Mouse (Mus musculus) urinary bladder, postnatal 36 days (tissue): ENCODE data around the gene Foxk1.

Source experiments
- DNase-seq, 2 experiments: peaks; one replicate each; pipeline ENCODE4 v3.0.0; 2022; ENCODE audit warnings: low spot score in 2 of 2, mixed read lengths in 1 of 2

Gene Foxk1

DNA sequence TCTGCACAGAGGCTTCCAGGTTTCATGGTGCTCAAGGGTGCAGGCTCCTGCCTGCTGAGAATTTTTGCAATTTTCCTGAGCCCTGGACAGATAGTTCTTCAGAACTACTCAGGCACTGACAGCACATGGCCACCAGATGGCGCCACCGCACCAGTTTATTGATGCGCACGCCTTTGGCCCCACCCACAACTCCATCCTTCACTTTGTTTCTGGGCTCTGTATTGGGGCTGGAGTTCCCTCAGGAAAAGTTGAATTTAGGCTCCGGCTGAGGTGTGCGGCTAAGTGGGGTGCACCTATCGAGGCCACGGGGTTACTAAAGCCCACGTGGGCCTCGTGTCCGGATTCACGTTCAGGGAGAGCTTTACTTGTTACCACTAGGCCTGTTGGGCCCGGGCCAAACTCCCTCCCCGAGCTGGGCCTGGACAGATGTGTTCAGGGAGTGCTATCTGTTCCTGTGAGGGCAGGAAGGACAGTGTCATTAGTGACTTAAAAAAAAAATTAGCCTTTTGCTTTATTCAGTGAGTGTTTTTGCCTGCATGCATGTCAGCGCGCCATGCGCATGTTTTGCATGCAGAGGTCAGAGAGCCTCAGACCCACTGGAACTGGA, 77.6 kb downstream of the Foxk1 start:
- peak; percentile 61 to 76 for DNase-seq

DNA sequence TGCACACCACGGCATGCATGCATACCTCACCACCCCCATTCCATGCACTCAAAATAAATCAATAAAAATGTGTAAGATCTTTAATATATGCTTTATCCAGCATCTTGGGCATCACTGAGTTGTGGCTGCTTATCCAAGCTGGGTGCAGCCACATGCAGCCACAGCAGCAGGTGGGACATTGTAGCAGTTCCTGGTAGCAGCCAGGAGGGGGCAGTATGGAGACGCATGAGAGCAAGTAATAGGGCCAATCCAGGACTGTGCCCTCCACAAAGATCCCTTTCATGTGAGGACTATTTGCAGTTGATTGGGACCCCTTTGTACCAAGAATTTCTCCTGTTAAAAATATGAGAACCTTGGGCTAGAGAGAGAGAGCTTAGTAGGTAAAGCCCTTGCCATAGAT, 81.2 kb downstream of the Foxk1 start:
- no peak for DNase-seq

DNA sequence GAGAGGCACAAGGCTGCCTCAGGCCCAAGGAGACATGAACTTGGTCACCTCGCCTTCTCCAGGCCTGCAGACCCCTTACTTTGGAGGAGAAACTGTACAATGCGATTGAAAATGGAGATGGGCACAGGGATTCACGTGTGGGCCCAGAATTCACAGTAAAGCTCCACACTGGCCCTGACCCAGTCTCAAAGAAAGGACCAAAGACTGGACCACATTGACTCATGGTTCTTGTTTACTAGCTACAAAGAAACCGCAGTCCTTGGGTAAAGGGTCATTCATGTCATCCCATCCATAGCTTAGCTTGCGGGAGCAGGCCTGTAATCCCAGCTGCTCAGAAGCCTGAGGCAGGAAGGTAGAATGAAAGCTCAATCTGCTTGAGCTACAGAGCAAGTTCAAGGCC, 82.3 kb downstream of the Foxk1 start:
- no peak for DNase-seq

DNA sequence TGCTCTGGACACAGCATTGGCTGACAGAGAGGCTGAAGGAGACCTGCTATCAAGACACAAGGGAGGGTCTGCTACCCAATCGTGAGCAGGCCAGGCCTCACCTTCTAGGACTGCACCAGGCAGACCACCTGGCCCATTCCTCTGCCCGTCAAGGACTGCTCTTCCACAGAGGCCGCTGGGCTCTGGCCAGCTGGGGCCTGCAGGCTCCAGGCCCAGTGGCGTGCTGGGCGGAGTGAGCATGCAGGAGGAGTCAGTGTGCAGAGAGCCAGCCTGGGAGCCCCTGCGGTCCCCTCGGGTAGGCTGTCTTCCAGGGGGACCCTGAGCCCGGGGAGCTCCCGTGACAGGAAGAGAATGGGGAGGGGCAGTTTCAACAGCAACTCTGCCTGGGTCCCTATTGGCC, 85.4 kb downstream of the Foxk1 start:
- no peak for DNase-seq

DNA sequence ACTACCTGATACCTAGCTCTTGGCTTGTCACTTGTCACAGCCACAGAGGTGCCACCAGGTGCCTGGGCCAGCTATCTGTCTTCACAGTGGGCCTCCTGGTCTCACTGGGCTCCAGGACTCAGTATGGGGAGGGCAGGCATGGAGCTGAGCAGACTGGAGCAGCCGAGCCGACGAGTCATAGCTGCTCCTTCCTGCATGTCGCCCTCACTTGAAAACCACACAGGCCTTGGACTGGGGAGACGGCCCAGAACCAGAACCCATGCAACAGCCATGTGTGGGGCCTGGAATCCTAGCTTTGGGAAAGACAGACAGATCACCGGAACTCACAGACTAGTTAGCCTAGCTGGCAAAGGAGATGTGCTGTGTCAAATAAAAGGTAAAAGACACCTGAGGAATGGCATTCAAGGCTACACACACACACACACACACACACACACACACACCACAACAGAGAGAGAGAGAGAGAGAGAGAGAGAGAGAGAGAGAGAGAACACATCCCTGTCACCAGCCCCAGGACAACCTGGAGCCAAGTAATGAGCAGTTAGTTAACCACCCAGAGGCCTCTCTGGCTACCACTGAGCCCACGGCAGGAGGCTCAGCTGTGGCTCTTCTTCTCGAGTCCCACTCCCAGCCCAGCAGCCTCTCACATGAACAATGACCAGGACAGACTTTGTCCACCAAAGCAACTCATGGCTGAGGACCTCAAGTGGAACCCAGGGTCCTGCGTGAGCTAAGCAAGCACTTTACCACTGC, 88.8 kb downstream of the Foxk1 start:
- no peak for DNase-seq

DNA sequence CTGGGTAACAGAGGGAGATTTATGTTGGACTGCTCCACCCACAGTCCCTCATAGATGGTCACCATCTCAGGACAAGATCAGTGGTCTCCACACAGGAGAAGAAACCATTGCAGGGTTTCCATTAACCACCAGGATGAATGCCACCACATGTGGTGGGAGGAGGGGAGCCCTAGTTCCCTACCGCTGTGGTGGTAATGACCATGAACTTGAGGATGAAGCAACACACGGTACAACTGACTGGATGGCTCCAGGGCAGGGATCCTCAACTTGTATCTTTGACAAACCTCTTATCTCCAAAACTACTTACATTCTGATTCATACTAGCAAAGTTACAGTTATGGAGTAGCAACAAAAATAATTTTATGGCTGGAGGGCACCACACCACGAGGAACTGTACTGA, 92.0 kb downstream of the Foxk1 start:
- DNase-seq, result no peak

DNA sequence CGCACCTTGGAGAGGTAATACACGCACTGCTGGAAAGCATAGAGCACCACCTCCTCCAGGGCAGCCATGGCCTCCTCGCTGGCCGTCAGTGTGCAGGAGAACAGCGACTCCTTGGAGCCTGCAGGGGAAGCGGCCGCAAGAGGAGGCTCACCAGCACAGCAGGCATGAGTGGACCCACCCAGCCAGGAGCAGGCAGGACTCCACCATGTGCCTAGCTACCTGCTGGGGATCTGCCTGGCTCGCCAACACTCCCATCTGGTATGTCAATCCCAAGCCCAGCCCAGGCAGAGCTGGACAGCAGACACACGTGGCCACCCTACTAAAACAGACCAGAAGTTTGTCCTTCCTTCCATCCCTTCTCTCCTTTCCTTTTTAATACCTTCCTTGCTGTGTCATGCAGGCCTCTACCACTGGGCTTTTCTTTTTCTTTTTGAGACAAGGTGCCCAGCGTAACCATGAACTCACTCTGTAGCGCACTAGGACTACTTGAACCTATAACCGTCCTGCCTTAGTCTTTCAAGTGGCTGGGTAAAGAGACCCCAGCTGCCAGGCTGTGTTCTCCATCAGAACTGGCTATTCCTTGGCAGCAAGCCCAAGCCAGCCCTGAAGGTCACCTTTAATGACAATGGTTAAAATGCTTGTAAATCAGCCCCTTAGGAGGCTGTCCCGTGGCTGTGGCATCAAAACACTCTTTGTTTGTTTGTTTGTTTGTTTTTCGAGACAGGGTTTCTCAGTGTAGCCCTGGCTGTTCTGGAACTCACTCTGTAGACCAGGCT, 94.2 kb downstream of the Foxk1 start:
- no peak for DNase-seq

DNA sequence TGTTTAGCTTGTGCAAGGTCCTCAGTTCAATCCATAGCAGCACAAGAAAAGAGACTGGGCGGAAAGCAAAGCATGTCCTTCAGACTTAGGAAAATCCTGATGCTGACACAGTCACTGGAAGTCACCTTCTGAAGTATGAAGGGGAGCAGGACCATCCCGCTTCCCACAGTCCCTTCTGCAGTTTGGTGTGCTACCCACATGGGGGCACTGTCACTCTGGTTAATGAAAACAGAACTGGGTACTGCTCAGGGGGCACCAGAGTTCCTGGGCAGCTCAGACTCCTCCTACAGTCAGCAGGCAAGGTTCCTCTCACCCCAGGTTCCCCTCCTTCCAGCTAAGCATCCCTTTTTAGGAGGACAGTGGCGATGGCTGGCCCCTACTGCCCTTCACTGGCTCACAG, 97.7 kb downstream of the Foxk1 start:
- no peak for DNase-seq

DNA sequence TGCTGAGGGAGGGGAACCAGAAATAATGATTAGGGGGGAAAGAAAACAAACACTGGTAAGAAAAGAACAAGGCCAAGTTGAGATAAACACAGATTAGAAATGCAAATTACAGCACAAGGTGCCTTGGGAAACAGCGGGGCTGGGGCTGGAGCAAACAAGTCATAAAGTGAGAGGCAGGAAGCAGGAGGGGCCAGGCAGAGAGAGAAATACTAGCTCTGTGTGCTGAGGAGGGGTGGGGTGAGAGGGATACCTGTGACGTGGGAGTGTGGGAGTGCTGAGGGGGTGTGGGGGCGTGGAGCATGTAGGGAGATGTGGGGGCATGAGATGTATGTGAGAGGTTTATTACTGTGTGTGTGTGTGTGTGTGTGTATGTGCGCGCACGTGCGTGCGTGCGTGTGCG, 99.6 kb downstream of the Foxk1 start:
- DNase-seq, result no peak

DNA sequence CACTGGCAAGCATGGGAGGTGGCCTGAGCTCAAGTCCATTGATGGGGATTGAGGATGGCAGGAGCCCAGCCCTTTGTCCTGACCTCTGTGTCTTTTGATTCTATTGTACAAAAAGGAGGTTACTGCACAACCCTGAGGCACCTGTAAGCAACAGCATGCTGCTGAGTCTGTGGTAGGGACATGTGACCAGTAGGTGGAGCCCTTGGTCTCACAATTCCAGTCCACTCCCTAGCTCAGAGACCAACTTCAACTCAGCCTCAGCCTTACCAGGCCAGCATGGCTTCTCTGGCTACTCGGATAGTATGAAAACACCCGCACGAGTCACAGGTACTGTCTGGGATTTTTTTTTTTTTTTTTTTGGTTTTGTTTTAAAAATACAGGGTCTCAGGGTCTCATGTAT, 101.1 kb downstream of the Foxk1 start:
- peak; percentile 66 to 76 for DNase-seq

DNA sequence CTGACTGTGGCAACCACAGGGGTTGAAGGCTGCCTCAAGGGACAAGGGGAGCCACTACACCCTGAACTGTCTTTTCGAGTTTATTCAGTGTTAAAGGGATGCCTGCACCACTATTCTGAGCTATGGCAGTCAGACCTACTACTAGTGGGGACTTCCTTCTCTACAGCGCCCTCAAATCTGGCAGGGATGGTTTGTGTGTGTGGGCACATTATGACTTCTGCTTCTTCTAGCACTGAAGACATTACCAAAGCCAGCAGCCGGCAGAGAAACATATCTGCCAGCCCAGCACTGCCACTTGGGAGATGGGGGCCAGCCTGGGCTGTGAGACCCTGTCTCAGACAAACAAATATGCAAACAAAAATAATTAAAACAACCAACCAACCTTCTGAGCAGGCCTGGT, 102.9 kb downstream of the Foxk1 start:
- no peak for DNase-seq

DNA sequence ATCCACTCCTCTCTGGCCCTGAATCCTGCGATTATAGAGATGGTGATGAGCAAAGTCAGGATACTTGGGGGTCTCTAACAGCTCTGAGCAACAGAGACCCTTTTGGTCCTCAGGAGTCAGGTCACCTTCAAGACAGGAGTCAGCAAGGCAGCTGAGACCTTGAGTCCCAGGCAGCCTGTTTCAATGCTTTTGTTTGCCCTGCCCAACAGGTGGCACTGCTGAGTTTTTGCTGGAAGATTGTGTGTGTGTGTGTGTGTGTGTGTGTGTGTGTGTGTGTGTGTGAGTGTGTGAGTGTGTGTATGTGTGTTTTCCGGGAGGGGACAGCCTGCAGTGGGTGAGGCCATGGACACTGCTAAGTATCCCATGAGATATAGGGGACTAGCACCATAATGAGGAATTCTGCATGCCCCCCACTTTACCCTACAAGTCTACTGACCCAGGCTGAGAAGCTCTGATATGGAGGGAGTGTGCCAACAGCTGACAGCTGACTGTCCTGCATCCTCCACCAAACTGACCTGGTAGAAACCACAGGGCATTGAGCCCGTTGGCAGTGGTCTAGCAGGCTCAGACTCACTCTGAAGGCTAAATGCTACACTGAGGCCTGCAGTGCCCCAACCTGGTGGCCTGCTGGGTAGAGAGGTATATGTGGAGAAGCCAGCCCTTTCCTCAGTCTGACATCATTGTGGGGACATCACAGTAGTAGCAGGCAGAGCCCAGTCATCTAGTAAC, 104.6 kb downstream of the Foxk1 start:
- no peak for DNase-seq

DNA sequence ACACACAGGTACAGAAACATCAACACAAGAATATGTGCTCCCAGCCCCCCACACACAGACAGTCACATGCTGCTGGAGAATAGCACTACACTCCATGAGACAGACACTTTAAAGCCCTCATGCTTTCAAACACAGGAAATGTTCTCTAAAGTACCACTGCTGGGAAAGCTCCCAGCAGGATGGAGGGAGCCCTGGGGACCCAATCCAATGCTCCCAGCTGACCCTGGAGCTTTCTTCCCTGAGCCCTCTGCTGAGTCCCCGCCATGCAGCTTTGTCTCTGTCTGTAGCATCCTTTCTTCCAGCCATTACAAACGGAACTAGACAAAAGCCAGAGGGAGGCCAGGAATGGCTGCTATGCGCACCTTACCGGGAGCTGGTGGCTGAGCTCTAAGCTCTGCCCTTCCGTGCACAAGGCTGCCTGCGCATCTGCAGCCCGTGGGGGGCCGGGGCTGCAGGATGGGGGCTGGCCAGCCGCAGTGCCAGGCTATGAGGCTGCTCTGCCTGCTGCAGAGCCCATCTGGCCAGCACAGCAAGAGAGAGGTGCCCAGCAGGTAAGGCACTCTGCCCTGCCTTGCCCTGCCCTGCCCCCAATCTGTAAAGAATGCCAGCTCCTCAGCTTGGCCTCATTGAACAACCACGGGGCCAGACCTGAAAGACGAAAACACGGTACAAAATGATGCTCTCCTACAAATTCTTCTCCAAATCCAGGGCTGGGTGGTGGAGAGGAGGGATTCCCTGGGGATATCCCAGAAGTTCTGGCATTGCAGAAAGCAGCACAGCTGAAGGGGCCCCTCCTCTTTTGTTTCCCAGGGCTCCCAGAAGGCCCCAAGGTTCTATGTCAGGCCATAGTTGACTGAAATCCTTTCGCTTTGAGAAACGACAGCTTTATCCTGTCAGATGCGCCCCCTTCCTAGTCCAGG, 108.1 kb downstream of the Foxk1 start:
- no peak for DNase-seq

DNA sequence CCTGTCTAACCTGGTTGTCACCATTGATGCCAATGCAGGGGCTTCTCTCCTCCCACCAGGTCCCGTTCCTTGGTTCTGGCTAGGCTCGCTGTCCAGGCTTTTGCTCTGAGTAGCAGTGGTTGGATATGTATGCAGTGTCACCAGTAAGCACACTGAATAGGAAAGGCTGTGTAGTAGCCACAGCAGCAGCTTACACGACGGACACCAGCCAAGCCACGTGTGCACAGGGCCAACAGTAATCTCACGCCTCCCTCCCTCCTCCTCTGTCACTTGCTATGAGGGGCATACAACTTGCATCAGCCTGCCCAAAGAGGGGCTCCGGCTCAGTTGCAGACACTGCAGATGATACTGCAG, 108.7 kb downstream of the Foxk1 start:
- no peak for DNase-seq
